In the genomic region with DNA sequence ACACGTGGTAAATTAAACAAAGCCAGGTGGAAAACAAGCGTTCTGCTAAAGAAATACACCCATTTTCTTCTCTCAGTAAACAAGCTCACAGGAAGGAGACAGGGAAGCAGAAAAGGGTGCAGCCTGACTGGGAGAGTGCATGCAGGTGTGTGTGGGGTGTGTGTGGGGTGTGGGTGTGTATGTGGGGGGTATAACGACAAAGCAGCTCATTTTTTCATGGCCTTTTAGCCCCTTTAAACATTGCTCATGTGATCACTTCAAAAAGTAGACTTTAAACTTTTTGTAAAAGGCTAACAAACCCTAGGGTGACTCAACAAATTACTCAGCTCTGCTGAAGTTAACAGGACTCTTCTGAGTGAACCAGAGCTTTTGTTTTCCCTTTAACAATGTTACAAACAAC, we compare ENCODE assay signal across 9 mouse cellular contexts. TPM values are rescaled to one million over a fixed set of nuclear protein-coding genes. Genes with fewer than 3 reads are reported as not detected.
A peak's percentile ranks its signal among the peaks of the same experiment; 100 is the strongest.
DNase-seq lines count a peak whose midpoint lies in the region; ATAC-seq lines count a peak whose summit lies in the region.
"Had no signal": no experiment of that assay in that cellular context is flagged by ENCODE, and none has a peak within 500 bp of the region (broad histone marks: within the 10 kb centered on the region; RNA-seq: fewer than 3 reads in every experiment).

No protein-coding gene starts in this region.

- no peak for DNase-seq in heart, adult 9 months (ENCODE audit: low spot score in 2 of 2)
- peak; percentile 5 for DNase-seq in CD4-positive helper T cell, adult 2 months (ENCODE audit: low read depth, low spot score)
- DNase-seq in embryonic facial prominence, embryonic 14.5 days (ENCODE audit: low spot score), result no peak
- DNase-seq in urinary bladder, postnatal 14 days (ENCODE audit: low spot score), result no peak
- no peak for DNase-seq in frontal cortex, postnatal 25 days (ENCODE audit: low spot score in 2 of 2)
- DNase-seq in right cerebral cortex, postnatal 36 days (ENCODE audit: low spot score in 2 of 2), result no peak
- DNase-seq: retina, postnatal 1 day had no signal

- peak overlapping the region; percentile 74 for H3K4me2 ChIP-seq in heart, embryonic 16.5 days (ENCODE audit: low read depth, low read length)
- H3K4me2 ChIP-seq in embryonic facial prominence, embryonic 14.5 days (ENCODE audit: low read depth, low read length), result peak overlapping the region; percentile 78
- peak overlapping the region; percentile 82 for H3K4me2 ChIP-seq in liver, embryonic 15.5 days

- 49% methylated on average over 3 of the region's 3 CpGs for WGBS in heart, embryonic 16.5 days
- WGBS in embryonic facial prominence, embryonic 14.5 days, result 39% methylated on average over 3 of the region's 3 CpGs
- 20% methylated on average over 3 of the region's 3 CpGs for WGBS in liver, embryonic 15.5 days (ENCODE audit: insufficient replicate concordance)

- no peaks in the 10 kb centered on the region for H3K9me3 ChIP-seq in heart, embryonic 16.5 days (replicated peaks; ENCODE audit: control insufficient read depth, low read length)
- H3K9me3 ChIP-seq in embryonic facial prominence, embryonic 14.5 days (ENCODE audit: control insufficient read depth, low read length), result no peaks in the 10 kb centered on the region
- H3K9me3 ChIP-seq in liver, embryonic 15.5 days (replicated peaks), result no peaks in the 10 kb centered on the region

- peak overlapping the region; percentile 50 for H3K9ac ChIP-seq in heart, embryonic 16.5 days (ENCODE audit: low read length)
- H3K9ac ChIP-seq in embryonic facial prominence, embryonic 14.5 days (ENCODE audit: low read depth, low read length), result peak overlapping the region; percentile 78; the same call in 1 of the 2 replicates
- peak overlapping the region; percentile 83 for H3K9ac ChIP-seq in liver, embryonic 15.5 days

- peak overlapping the region; percentile 68 for H3K27ac ChIP-seq in heart, embryonic 16.5 days (ENCODE audit: low read length)
- H3K27ac ChIP-seq in embryonic facial prominence, embryonic 14.5 days (replicated peaks; ENCODE audit: low read depth, low read length), result no peak overlapping the region
- peak overlapping the region; percentile 92 for H3K27ac ChIP-seq in liver, embryonic 15.5 days (replicated peaks)

- peak overlapping the region; percentile 77 for H3K4me3 ChIP-seq in heart, embryonic 16.5 days (ENCODE audit: low read length)
- H3K4me3 ChIP-seq in embryonic facial prominence, embryonic 14.5 days (ENCODE audit: low read depth, low read length), result peak overlapping the region; percentile 71
- peak overlapping the region; percentile 84 for H3K4me3 ChIP-seq in liver, embryonic 15.5 days (replicated peaks)

- no peaks in the 10 kb centered on the region for H3K27me3 ChIP-seq in heart, embryonic 16.5 days (ENCODE audit: control insufficient read depth, insufficient read depth, low read length)
- no peaks in the 10 kb centered on the region for H3K27me3 ChIP-seq in embryonic facial prominence, embryonic 14.5 days (replicated peaks; ENCODE audit: control insufficient read depth, insufficient read depth, low read length)
- H3K27me3 ChIP-seq in liver, embryonic 15.5 days, result no peaks in the 10 kb centered on the region

- ATAC-seq in heart, embryonic 16.5 days (replicated peaks; ENCODE audit: extremely low read depth, insufficient read depth, low FRiP score), result no peak
- no peak for ATAC-seq in embryonic facial prominence, embryonic 14.5 days (ENCODE audit: low read depth)
- peak; percentile 21; the same call in 1 of the 2 replicates for ATAC-seq in liver, embryonic 15.5 days (ENCODE audit: insufficient read depth)

- H3K4me1 ChIP-seq in heart, embryonic 16.5 days (ENCODE audit: control insufficient read depth, insufficient read depth, low read length), result peaks cover 11% of the 10 kb centered on the region
- H3K4me1 ChIP-seq in embryonic facial prominence, embryonic 14.5 days (ENCODE audit: control insufficient read depth, insufficient read depth, low read length), result peaks cover 10% of the 10 kb centered on the region
- peaks cover 40% of the 10 kb centered on the region for H3K4me1 ChIP-seq in liver, embryonic 15.5 days (replicated peaks)

- H3K36me3 ChIP-seq in heart, embryonic 16.5 days (ENCODE audit: control insufficient read depth, insufficient read depth), result no peaks in the 10 kb centered on the region
- no peaks in the 10 kb centered on the region for H3K36me3 ChIP-seq in embryonic facial prominence, embryonic 14.5 days (ENCODE audit: control insufficient read depth, insufficient read depth, low read length)
- H3K36me3 ChIP-seq in liver, embryonic 15.5 days (replicated peaks), result peaks cover 10% of the 10 kb centered on the region; the same call in 1 of the 2 replicates

RNA-seq across cellular contexts. Expression of a gene that starts 1.5 kb away (rescaled TPM):
- polyA plus RNA-seq in heart, embryonic 16.5 days (2015; fragmentation: Nextera tagmentation; extraction: Ambion mirVana), result 45.8 and 51.5 TPM in 2 replicates
- 47.5 and 48.3 TPM in 2 replicates for polyA plus RNA-seq in embryonic facial prominence, embryonic 14.5 days (2014; fragmentation: Nextera tagmentation; extraction: Ambion mirVana)
- 41.2 and 41.5 TPM in 2 replicates for polyA plus RNA-seq in liver, embryonic 15.5 days (2015; fragmentation: Nextera tagmentation; extraction: Ambion mirVana)

RNA-seq across cellular contexts. Expression of a gene that starts 18.3 kb away (rescaled TPM):
- 0.25 and 0.60 TPM in 2 replicates for polyA plus RNA-seq in heart, embryonic 16.5 days (2015; fragmentation: Nextera tagmentation; extraction: Ambion mirVana)
- 2.9 and 4.0 TPM in 2 replicates for polyA plus RNA-seq in embryonic facial prominence, embryonic 14.5 days (2014; fragmentation: Nextera tagmentation; extraction: Ambion mirVana)
- polyA plus RNA-seq in liver, embryonic 15.5 days (2015; fragmentation: Nextera tagmentation; extraction: Ambion mirVana), result 0.44 and 0.48 TPM in 2 replicates

RNA-seq across cellular contexts. Expression of a gene that starts 26.4 kb away (rescaled TPM):
- 0.45 and 0.61 TPM in 2 replicates for polyA plus RNA-seq in heart, embryonic 16.5 days (2015; fragmentation: Nextera tagmentation; extraction: Ambion mirVana)
- polyA plus RNA-seq in embryonic facial prominence, embryonic 14.5 days (2014; fragmentation: Nextera tagmentation; extraction: Ambion mirVana), result 0.77 and 3.2 TPM in 2 replicates
- not detected in 2 replicates for polyA plus RNA-seq in liver, embryonic 15.5 days (2015; fragmentation: Nextera tagmentation; extraction: Ambion mirVana)
